Mouse (Mus musculus) embryonic stem cell, embryonic (primary cell): ENCODE results near the gene Cldnd1.

Experiments used
- CTCF ChIA-PET, 4 experiments: fragments of 300-600 bp in 2 of 4; fragments of 350-600 bp in 2 of 4; sonication (Branson Sonifier 250); formaldehyde crosslinking; loops; one replicate each; lab custom pipeline; 2022; ENCODE audit warnings: inconsistent platforms in 2 of 4; lab: Charles Lee
- POLR2A ChIA-PET, 4 experiments: fragments of 300-600 bp in 2 of 4; fragments of 350-600 bp in 2 of 4; sonication (Branson Sonifier 250); formaldehyde crosslinking; loops; one replicate each; lab custom pipeline; 2022; ENCODE audit warnings: antibody characterized with exemption in 4 of 4, inconsistent platforms in 1 of 4; lab: Charles Lee

Gene Cldnd1

GRCm38 (mm10) chr16:58756191-58756590 is 28.5 kb downstream of the Cldnd1 start:
- ChIA-PET CTCF (interaction anchor here in 1 of 4 experiments (0.7 kb wide), 1 partner anchor 669 kb away, joined by 3 read pairs; no protein-coding TSS in a partner anchor), POLR2A (no interaction called here)

GRCm38 (mm10) chr16:58763076-58763475 is 35.4 kb downstream of the Cldnd1 start, which contains the start of gene Olfr172:
Gene Olfr172, minus strand, starts transcription at chr16:58763176.
- ChIA-PET POLR2A (interaction anchor here in 1 of 4 experiments (0.6 kb wide), 1 partner anchor 207 kb away, joined by 3 read pairs; no protein-coding TSS in a partner anchor), CTCF (no interaction called here)
